Mouse (Mus musculus) liver, adult 2 months (tissue): ENCODE results near the gene Matn1.

Experiments
- CTCF ChIP-seq: fragments of 200-500 bp; IDR thresholded peaks from 2 replicates; pipeline ENCODE4 v1.5.1; 2011; ENCODE audit warnings: low read depth, low read length, control low read depth
- POLR2A ChIP-seq: fragments of 200-500 bp; IDR thresholded peaks from 2 replicates; pipeline ENCODE4 v1.6.1; 2011; ENCODE audit warnings: low read length, control low read depth; ENCODE audit not compliant: insufficient read depth; ENCODE audit errors: extremely low read depth

GRCm38 (mm10) chr4:130915006-130915667 is 29.0 kb upstream of the Matn1 start:
- TF ChIP-seq POLR2A = no peak
- no peak for TF ChIP-seq CTCF
